Mouse (Mus musculus) heart, adult 2 months (tissue): ENCODE measurements around the gene AL731706.1. TPM values are rescaled to one million over a fixed set of nuclear protein-coding genes. Genes with fewer than 3 reads are reported as not detected.
"Not testable (repeated sequence)": the region's sequence is repeated elsewhere in the genome, so short reads cannot be mapped to it uniquely, and the experiment has no call there.

Source experiments
- DNase-seq, 2 experiments: peaks; one replicate each; pipeline ENCODE4 v3.0.0; 2021
- H3K27ac ChIP-seq: fragments of 200-600 bp; 2 replicates; pipeline ENCODE4 v1.8.1; 2022
- H3K27me3 ChIP-seq: fragments of 200-500 bp; 2 replicates; pipeline ENCODE4 v1.6.1; 2012; ENCODE audit warnings: mild to moderate bottlenecking, low read length, inconsistent platforms, mixed read lengths; ENCODE audit not compliant: control insufficient read depth, insufficient read depth
- H3K36me3 ChIP-seq: fragments of 200-500 bp; 2 replicates; pipeline ENCODE4 v1.6.1; 2012; ENCODE audit warnings: low read length, inconsistent platforms; ENCODE audit not compliant: control insufficient read depth, insufficient read depth
- H3K4me1 ChIP-seq: fragments of 200-500 bp; 2 replicates; pipeline ENCODE4 v1.6.1; 2011; ENCODE audit warnings: low read length; ENCODE audit not compliant: control insufficient read depth, insufficient read depth
- H3K4me3 ChIP-seq: fragments of 200-600 bp; 2 replicates; pipeline ENCODE4 v1.8.1; 2022
- H3K79me2 ChIP-seq: fragments of 200-500 bp; replicated peaks from 2 replicates; pipeline ENCODE4 v1.6.1; 2012; ENCODE audit warnings: mild to moderate bottlenecking, inconsistent platforms, low read length, moderate library complexity, mixed read lengths; ENCODE audit not compliant: control insufficient read depth, insufficient read depth
- H3K9ac ChIP-seq: fragments of 200-500 bp; 2 replicates; pipeline ENCODE4 v1.6.1; 2012; ENCODE audit warnings: low read depth, mild to moderate bottlenecking, control low read depth, inconsistent platforms, low read length, mixed read lengths
- CTCF ChIP-seq: fragments of 200-600 bp; IDR thresholded peaks from 2 replicates; pipeline ENCODE4 v1.8.1; 2022; ENCODE audit warnings: antibody characterized with exemption, mild to moderate bottlenecking, moderate library complexity
- EP300 ChIP-seq: fragments of 200-500 bp; IDR thresholded peaks from 2 replicates; pipeline ENCODE4 v1.6.1; 2011; ENCODE audit warnings: low read depth, low read length, control low read depth; ENCODE audit not compliant: insufficient read depth
- POLR2A ChIP-seq: fragments of 200-500 bp; IDR thresholded peaks from 2 replicates; pipeline ENCODE4 v1.6.1; 2011; ENCODE audit warnings: mild to moderate bottlenecking, low read depth, low read length, control low read depth; ENCODE audit not compliant: insufficient read depth
- WGBS: fragments of 180-500 bp; shearing (Covaris S2); methylation state at CpG from one replicate; pipeline ENCODE4 v1.1.7; 2018; 5-methylcytosine and 5-hydroxymethylcytosine counted together
- intact Hi-C: fragments of 180-260 bp; cut with DNase I; formaldehyde crosslinking; loops from one replicate; pipeline ENCODE4 v1.15.1; 2025
- polyA plus RNA-seq: library from polyadenylated mRNA; depleted of rRNA; stranded (reverse); fragments of >200 nt; gene quantifications from 2 replicates; pipeline ENCODE4 v1.2.3, GENCODE M21; 2012
- total RNA-seq, 2 experiments: library from RNA; stranded (reverse); gene quantifications; 2 replicates each; pipeline ENCODE4 v1.2.3; 2021

AL731706.1 gene
- total and polyA plus RNA-seq, 3 experiments = 25.2 to 36.0 (median 32.1) TPM

GRCm38 (mm10) chr2:136896131-136896530 lies 4.9 kb upstream of the AL731706.1 start:
- no peaks in the 10 kb centered on the region for H3K36me3 ChIP-seq
- no peaks in the 10 kb centered on the region for H3K27me3 ChIP-seq
- H3K9ac ChIP-seq = no peak overlapping the region
- no peak for DNase-seq
- TF ChIP-seq POLR2A (no peak), CTCF (no peak), EP300 (no peak)
- H3K4me1 ChIP-seq = no peaks in the 10 kb centered on the region; the same call in 1 of the 2 replicates
- H3K79me2 ChIP-seq = no peaks in the 10 kb centered on the region
- H3K4me3 ChIP-seq = no peak overlapping the region
- 88% methylated on average over 2 of the region's 2 CpGs for WGBS
- H3K27ac ChIP-seq = no peak overlapping the region
- intact Hi-C loops = no loop called here

- intact Hi-C loops = loop anchor here (5.0 kb wide), 1 partner anchor 223 kb away; the partner anchor contains the start of gene Jag1
- no peak overlapping the region for H3K27ac ChIP-seq
Measured at GRCm38 (mm10) chr2:136894494-136894893, 3.3 kb upstream of the AL731706.1 start.

GRCm38 (mm10) chr2:136891951-136892371 lies 772 bp upstream of the AL731706.1 start:
- no peaks in the 10 kb centered on the region for H3K79me2 ChIP-seq
- TF ChIP-seq POLR2A = peak; percentile 79
- no peak for TF ChIP-seq CTCF
- peak; percentile 92 for TF ChIP-seq EP300
- DNase-seq = peak; percentile 95 to 97
- intact Hi-C loops = loop anchor here (2.0 to 5.0 kb wide), 2 partner anchors 225 to 407 kb away; partner anchors contain the start of gene Jag1
- peak overlapping the region; percentile 62 for H3K4me3 ChIP-seq
- H3K27ac ChIP-seq = peak overlapping the region; percentile 98
- no peaks in the 10 kb centered on the region for H3K27me3 ChIP-seq
- peaks cover 2% of the 10 kb centered on the region for H3K4me1 ChIP-seq
- peaks cover 10% of the 10 kb centered on the region for H3K36me3 ChIP-seq
- WGBS = under 1% methylated on average over 23 of the region's 23 CpGs
- H3K9ac ChIP-seq = peak overlapping the region; percentile 91

More at GRCm38 (mm10) chr2:136894494-136894893, 3.3 kb upstream of the AL731706.1 start:
- Histone ChIP-seq H3K9ac (no peak overlapping the region), H3K4me3 (no peak overlapping the region), H3K36me3 (peaks cover 4% of the 10 kb centered on the region; the same call in 1 of the 2 replicates), H3K4me1 (no peaks in the 10 kb centered on the region; the same call in 1 of the 2 replicates), H3K79me2 (no peaks in the 10 kb centered on the region), H3K27me3 (no peaks in the 10 kb centered on the region)
- 80% methylated on average over 2 of the region's 2 CpGs for WGBS
- DNase-seq = no peak
- TF ChIP-seq EP300 (no peak), POLR2A (no peak), CTCF (no peak)

GRCm38 (mm10) chr2:136890716-136891067 lies 497 bp downstream of the AL731706.1 start:
- H3K4me3 ChIP-seq = peak overlapping the region; percentile 62
- DNase-seq, H3K4me1 ChIP-seq, H3K79me2 ChIP-seq, H3K27me3 ChIP-seq: not testable (repeated sequence)
- H3K9ac ChIP-seq = peak overlapping the region; percentile 80
- WGBS = 5% methylated on average over 15 of the region's 15 CpGs
- intact Hi-C loops = loop anchor here (2.0 to 5.0 kb wide), 2 partner anchors 227 to 406 kb away; partner anchors contain the start of gene Jag1
- H3K36me3 ChIP-seq = peaks cover 15% of the 10 kb centered on the region
- peak overlapping the region; percentile 98 for H3K27ac ChIP-seq

GRCm38 (mm10) chr2:136886846-136887245 lies 4.3 kb downstream of the AL731706.1 start:
- DNase-seq = peak; percentile 11 to 44
- 39% methylated on average over 4 of the region's 4 CpGs for WGBS
- H3K27me3 ChIP-seq = no peaks in the 10 kb centered on the region
- H3K36me3 ChIP-seq = peaks cover 22% of the 10 kb centered on the region
- intact Hi-C loops = no loop called here
- TF ChIP-seq EP300 (no peak), CTCF (peak; percentile 73)
- H3K4me3 ChIP-seq = no peak overlapping the region
- no peak overlapping the region for H3K27ac ChIP-seq
- peaks cover 3% of the 10 kb centered on the region for H3K4me1 ChIP-seq
- H3K79me2 ChIP-seq = no peaks in the 10 kb centered on the region
- H3K9ac ChIP-seq = no peak overlapping the region

- H3K36me3 ChIP-seq = peaks cover 25% of the 10 kb centered on the region
- TF ChIP-seq EP300 (no peak), CTCF (no peak), POLR2A (no peak)
- no peak for DNase-seq
- no peak within 1 kb of the TSS for H3K9ac ChIP-seq
- H3K4me1 ChIP-seq = peaks cover 3% of the 10 kb centered on the region
- H3K4me3 ChIP-seq = no peak within 1 kb of the TSS
- 96% methylated on average over 2 of the region's 2 CpGs for WGBS
- H3K79me2 ChIP-seq = no peaks in the 10 kb centered on the region
- H3K27me3 ChIP-seq = no peaks in the 10 kb centered on the region
- intact Hi-C loops = no loop called here
- no peak within 1 kb of the TSS for H3K27ac ChIP-seq
Measured at GRCm38 (mm10) chr2:136885579-136885978, 5.6 kb downstream of the AL731706.1 start, which contains the start of gene AL731706.2. AL731706.2 (minus strand) TSS chr2:136885679.
